Mouse (Mus musculus) testis, adult 2 months (tissue): ENCODE measurements around the gene Anp32a.

Experiments used
- CTCF ChIP-seq: fragments of 200-500 bp; IDR thresholded peaks from 2 replicates; pipeline ENCODE4 v1.5.1; 2012; ENCODE audit warnings: low read depth, mild to moderate bottlenecking, inconsistent platforms, low read length, moderate library complexity; ENCODE audit not compliant: control insufficient read depth, insufficient read depth, insufficient replicate concordance
- POLR2A ChIP-seq: fragments of 200-500 bp; IDR thresholded peaks from 2 replicates; pipeline ENCODE4 v1.6.1; 2012; ENCODE audit warnings: low read depth, mild to moderate bottlenecking, inconsistent platforms, low read length, moderate library complexity; ENCODE audit not compliant: control insufficient read depth

- no peak for TF ChIP-seq CTCF
- TF ChIP-seq POLR2A: no peak
Observed at GRCm38 (mm10) chr9:62341701-62342440, 778 bp downstream of the Anp32a start.
